Mouse (Mus musculus) embryonic fibroblast, embryonic 13.5 days (primary cell): ENCODE results near the gene Coq8b.

Experiments
- CTCF ChIP-seq: IDR thresholded peaks from 2 replicates; pipeline ENCODE4 v1.5.1; 2011; ENCODE audit warnings: mild to moderate bottlenecking, control low read depth, low read length, moderate library complexity, borderline replicate concordance; ENCODE audit not compliant: insufficient read depth
- POLR2A ChIP-seq: IDR thresholded peaks from 2 replicates; pipeline ENCODE4 v1.6.1; 2011; ENCODE audit warnings: low read depth, mild to moderate bottlenecking, control low read depth, low read length, moderate library complexity

- TF ChIP-seq CTCF, result no peak
- no peak for TF ChIP-seq POLR2A
Measured at GRCm38 (mm10) chr7:27300351-27300750, 67.5 kb downstream of the Coq8b start.
